Mouse (Mus musculus) forebrain, embryonic 15.5 days (tissue): ENCODE data around the gene Fnd3c2. TPM values are rescaled to one million over a fixed set of nuclear protein-coding genes. Genes with fewer than 3 reads are reported as not detected.
"Not testable (repeated sequence)": the region's sequence is repeated elsewhere in the genome, so short reads cannot be mapped to it uniquely, and the experiment has no call there.

Experiments
- ATAC-seq: fragments of 200-750 bp; cut with Nextera tagmentation; replicated peaks from 2 replicates; pipeline ENCODE4 v1.8.0; 2017; ENCODE audit warnings: mild to moderate bottlenecking, moderate TSS enrichment, moderate library complexity
- H3K27ac ChIP-seq: fragments of 300-500 bp; sonication (generic); replicated peaks from 2 replicates; pipeline ENCODE4 v1.5.1; 2015; ENCODE audit warnings: mild to moderate bottlenecking, inconsistent platforms
- H3K27me3 ChIP-seq: fragments of 300-500 bp; sonication (generic); 2 replicates; pipeline ENCODE4 v1.6.1; 2015; ENCODE audit warnings: inconsistent platforms
- H3K36me3 ChIP-seq: fragments of 300-500 bp; sonication (generic); 2 replicates; pipeline ENCODE4 v1.6.1; 2015; ENCODE audit warnings: mild to moderate bottlenecking, inconsistent platforms
- H3K4me1 ChIP-seq: fragments of 300-500 bp; sonication (generic); 2 replicates; pipeline ENCODE4 v1.6.1; 2015; ENCODE audit warnings: inconsistent platforms
- H3K4me2 ChIP-seq: fragments of 300-500 bp; sonication (generic); replicated peaks from 2 replicates; pipeline ENCODE4 v1.6.1; 2015; ENCODE audit warnings: mild to moderate bottlenecking, inconsistent platforms
- H3K4me3 ChIP-seq: fragments of 300-500 bp; sonication (generic); 2 replicates; pipeline ENCODE4 v1.5.1; 2015; ENCODE audit warnings: mild to moderate bottlenecking, inconsistent platforms
- H3K9ac ChIP-seq: fragments of 300-500 bp; sonication (generic); replicated peaks from 2 replicates; pipeline ENCODE4 v1.6.1; 2015; ENCODE audit warnings: mild to moderate bottlenecking, inconsistent platforms
- H3K9me3 ChIP-seq: fragments of 300-500 bp; sonication (generic); 2 replicates; pipeline ENCODE4 v1.6.1; 2016; ENCODE audit warnings: inconsistent platforms
- WGBS: fragments of 180-500 bp; shearing (Covaris S2); methylation state at CpG from one replicate; pipeline ENCODE4 v1.1.7; 2015; ENCODE audit warnings: mixed read lengths; 5-methylcytosine and 5-hydroxymethylcytosine counted together
- polyA plus RNA-seq: library from polyadenylated mRNA; unstranded; fragments of >200 nt; fragmentation: Nextera tagmentation; extraction: Ambion mirVana; gene quantifications from 2 replicates; pipeline ENCODE4 v1.2.1, GENCODE M21; 2015

The Fnd3c2 gene
- not detected in 2 replicates for polyA plus RNA-seq

DNA sequence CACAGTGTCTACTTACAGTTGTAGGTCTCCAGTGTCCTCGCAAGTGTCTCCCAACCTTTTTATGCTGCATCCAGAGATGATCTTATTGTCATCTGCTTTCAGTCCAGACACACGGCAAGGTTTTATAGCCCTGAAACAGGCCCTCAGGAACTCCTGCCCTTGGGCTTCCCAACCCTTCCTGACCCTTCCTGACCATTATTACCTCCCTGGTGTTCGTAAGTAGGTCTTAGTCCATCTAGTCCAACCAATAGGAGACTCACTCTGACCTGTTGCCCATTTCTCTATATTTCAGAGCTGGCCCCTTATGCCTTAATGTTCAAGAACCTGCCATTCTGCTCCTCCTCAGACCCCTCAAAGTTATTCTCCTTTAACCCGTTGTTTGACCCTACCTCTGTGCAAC is at the start of gene Fnd3c2:
Fnd3c2 (minus strand) TSS at position 101 of the 400 bp plus-strand sequence.
- Histone ChIP-seq H3K4me1 (no peaks in the 10 kb centered on the region), H3K27ac (no peak within 1 kb of the TSS), H3K4me2 (no peak within 1 kb of the TSS), H3K4me3 (no peak within 1 kb of the TSS), H3K27me3 (no peaks in the 10 kb centered on the region), H3K9ac (no peak within 1 kb of the TSS), H3K9me3 (no peaks in the 10 kb centered on the region), H3K36me3 (no peaks in the 10 kb centered on the region)
- 91% methylated on average over 4 of the region's 4 CpGs for WGBS
- ATAC-seq: no peak

DNA sequence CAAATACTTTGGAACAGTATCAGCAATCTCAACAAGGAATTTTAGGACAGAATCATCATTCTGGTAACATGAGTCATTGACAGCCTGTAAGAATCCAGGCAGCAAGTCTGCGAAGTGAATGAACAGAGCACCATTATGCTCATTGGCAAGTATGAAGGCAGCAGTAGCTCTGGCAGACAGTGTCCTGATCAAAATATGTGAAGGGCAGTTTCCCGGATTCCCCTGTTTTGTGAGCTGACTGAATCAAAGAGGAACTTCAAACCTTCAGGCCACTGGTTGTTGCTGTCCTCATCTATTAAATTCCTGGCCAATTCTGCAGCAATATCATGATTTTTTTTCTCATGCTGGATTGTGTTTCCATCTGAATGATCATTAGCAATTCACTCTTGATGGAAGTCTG is 29.3 kb upstream of the Fnd3c2 start:
- Histone ChIP-seq H3K4me2 (no peak overlapping the region), H3K9me3 (no peaks in the 10 kb centered on the region), H3K4me1 (no peaks in the 10 kb centered on the region), H3K4me3 (no peak overlapping the region), H3K9ac (no peak overlapping the region), H3K27me3 (no peaks in the 10 kb centered on the region), H3K36me3 (no peaks in the 10 kb centered on the region), H3K27ac (no peak overlapping the region)
- no peak for ATAC-seq
- 90% methylated on average over 2 of the region's 2 CpGs for WGBS

DNA sequence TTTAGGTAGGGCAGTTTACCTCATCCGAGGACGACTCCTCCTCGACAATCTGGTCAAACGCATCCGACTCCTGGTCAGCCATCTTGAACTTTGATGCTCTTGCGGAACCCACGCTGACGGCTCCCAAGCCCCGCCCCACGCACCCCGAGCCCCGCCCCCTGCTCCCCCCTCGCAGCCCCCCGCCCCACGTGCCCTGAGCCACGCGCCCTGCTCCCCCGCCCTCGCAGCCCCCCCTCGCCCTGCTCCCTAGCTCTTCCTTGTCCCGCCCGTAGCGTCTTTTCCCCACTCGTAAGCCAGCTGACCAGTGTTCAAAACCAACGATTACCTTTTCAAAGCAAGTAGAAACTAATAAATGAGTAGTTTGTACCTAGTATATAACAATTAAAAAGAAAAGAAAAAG is 34.1 kb downstream of the Fnd3c2 start, which contains the start of gene Taf9b:
Taf9b (minus strand) TSS at position 101 of the 400 bp plus-strand sequence.
- peak within 1 kb of the TSS; percentile 37 for H3K4me2 ChIP-seq
- H3K27ac ChIP-seq: peak within 1 kb of the TSS; percentile 92
- H3K9ac ChIP-seq: no peak within 1 kb of the TSS; the same call in 1 of the 2 replicates

DNA sequence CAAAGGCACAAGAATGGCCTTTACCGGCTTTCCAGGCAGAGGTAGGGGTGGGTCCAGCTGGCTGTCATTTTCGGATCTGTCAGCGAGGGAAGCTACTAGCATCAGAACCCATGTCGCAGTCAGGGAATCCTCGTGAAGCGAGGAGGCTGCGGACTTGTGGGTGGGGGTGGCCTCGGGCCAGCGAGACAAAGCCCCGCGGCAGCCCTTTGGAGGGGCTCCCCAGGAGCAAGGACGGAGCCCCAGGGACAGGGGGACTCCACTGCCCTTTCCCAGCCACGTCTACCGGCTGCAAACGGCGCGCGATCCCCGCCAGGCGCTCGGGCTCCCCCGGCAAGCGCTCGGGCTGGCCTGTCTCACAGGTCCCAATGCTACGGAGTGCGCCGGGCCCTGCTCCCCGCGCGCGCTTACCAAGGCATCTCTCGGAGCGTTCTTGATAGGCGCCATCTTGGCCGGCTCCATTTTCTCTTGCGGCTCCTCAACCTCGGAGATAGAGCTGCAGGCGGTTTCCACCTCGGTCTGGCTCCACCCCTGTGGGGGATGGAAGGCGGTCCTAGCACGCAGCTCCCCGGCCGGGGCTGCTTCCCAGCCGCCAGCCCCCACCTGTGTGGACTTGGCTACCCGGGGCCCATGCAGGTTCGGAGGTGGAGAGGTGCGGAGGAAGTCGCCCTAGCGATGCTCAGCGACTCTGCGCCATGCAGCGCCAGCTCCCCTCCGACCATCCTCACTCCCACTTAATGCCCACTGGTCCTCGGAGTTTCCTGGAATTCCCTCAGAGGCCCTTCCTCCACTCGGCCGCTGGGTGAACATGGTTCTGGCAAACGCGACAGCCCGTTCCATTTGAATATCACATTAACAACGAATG is 35.8 kb downstream of the Fnd3c2 start:
- 24% methylated on average over 52 of the region's 60 CpGs for WGBS
- ATAC-seq: peak; percentile 95
- H3K4me3 ChIP-seq: peak overlapping the region; percentile 60

More for the DNA sequence above, 34.1 kb downstream of the Fnd3c2 start, which contains the start of gene Taf9b:
- 87% methylated on average over 25 of the region's 25 CpGs for WGBS
- Histone ChIP-seq H3K36me3 (no peaks in the 10 kb centered on the region), H3K27me3 (no peaks in the 10 kb centered on the region), H3K4me3 (peak within 1 kb of the TSS; percentile 60), H3K9me3 (no peaks in the 10 kb centered on the region), H3K4me1 (no peaks in the 10 kb centered on the region)
- ATAC-seq: no peak

DNA sequence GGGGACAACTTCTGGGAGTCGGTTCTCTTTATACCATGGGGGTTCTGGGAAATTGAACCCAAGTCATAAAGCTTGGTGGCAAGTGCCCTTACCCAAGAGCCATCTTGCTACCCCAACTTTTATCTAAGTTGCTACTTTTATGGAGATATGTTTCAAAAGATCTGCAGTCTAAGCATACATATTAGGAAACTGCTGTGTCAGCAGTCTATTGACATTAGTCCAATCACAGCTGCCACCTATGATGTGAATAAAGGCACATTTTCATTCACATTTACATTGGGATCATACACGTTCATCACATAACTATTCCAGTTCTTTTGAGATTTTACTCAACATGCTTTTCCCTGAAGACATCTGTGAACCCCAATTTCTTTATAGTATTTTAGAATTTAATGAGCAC is 46.1 kb downstream of the Fnd3c2 start:
- H3K27me3 ChIP-seq: no peaks in the 10 kb centered on the region
- H3K36me3 ChIP-seq: peaks cover 5% of the 10 kb centered on the region; the same call in 1 of the 2 replicates
- H3K9ac ChIP-seq: no peak overlapping the region
- H3K4me3 ChIP-seq: no peak overlapping the region
- H3K4me1 ChIP-seq: no peaks in the 10 kb centered on the region
- no peak overlapping the region for H3K4me2 ChIP-seq
- H3K9me3 ChIP-seq: no peaks in the 10 kb centered on the region
- H3K27ac ChIP-seq: no peak overlapping the region
- WGBS: 81% methylated on average over 2 of the region's 2 CpGs
- ATAC-seq: no peak

More for the DNA sequence above, 35.8 kb downstream of the Fnd3c2 start:
- peak overlapping the region; percentile 87 for H3K9ac ChIP-seq
- peak overlapping the region; percentile 37 for H3K4me2 ChIP-seq
- H3K27ac ChIP-seq: peak overlapping the region; percentile 92
- no peaks in the 10 kb centered on the region for H3K27me3 ChIP-seq
- no peaks in the 10 kb centered on the region for H3K9me3 ChIP-seq
- no peaks in the 10 kb centered on the region for H3K4me1 ChIP-seq
- no peaks in the 10 kb centered on the region for H3K36me3 ChIP-seq

DNA sequence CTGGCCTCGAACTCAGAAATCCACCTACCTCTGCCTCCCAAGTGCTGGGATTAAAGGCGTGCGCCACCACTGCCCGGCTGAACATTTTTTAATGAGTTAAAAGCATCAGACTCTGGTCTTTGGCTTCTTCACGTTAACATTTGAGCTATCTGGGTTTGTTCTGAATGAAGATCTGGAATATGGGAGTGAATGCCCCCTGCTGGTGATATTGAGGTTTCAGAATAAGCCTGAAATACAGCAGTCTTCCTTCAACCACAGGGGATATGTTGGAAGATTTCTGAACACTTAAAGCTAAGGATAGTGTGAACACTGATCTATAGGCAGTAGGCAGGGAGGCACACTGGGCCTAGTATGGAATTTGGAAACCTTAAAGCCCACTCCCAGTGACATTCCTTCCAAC is 56.3 kb downstream of the Fnd3c2 start:
- Histone ChIP-seq H3K27me3 (no peaks in the 10 kb centered on the region), H3K36me3 (peaks cover 41% of the 10 kb centered on the region), H3K4me3 (no peak overlapping the region), H3K9ac (no peak overlapping the region), H3K4me1 (no peaks in the 10 kb centered on the region), H3K27ac (no peak overlapping the region), H3K4me2 (no peak overlapping the region), H3K9me3 (no peaks in the 10 kb centered on the region)
- 79% methylated on average over 5 of the region's 5 CpGs for WGBS
- no peak for ATAC-seq

DNA sequence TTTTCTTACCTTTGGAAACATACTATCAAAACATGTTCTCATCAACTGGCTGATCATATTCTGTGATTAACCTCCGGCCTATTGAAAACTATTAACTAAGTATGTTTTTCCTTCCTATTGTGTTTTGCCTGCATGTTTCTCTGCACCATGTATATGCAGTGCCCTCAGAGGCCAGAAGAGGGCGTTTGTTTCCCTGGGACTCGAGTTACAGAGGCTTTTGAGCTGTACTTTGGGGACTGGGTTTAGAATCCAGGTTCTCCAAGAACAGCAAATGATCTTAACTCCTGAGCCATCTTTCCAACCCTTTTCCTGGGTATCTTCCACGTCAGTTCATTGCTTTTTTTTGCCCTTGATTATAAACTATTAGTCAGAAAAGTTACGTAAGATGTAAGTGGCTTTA is 57.9 kb downstream of the Fnd3c2 start:
- peaks cover 35% of the 10 kb centered on the region for H3K36me3 ChIP-seq
- H3K4me2 ChIP-seq: no peak overlapping the region
- H3K4me1 ChIP-seq: no peaks in the 10 kb centered on the region
- 63% methylated on average over 5 of the region's 5 CpGs for WGBS
- H3K9ac ChIP-seq: no peak overlapping the region
- H3K27me3 ChIP-seq: no peaks in the 10 kb centered on the region
- no peak overlapping the region for H3K27ac ChIP-seq
- no peaks in the 10 kb centered on the region for H3K9me3 ChIP-seq
- no peak overlapping the region for H3K4me3 ChIP-seq
- no peak for ATAC-seq

DNA sequence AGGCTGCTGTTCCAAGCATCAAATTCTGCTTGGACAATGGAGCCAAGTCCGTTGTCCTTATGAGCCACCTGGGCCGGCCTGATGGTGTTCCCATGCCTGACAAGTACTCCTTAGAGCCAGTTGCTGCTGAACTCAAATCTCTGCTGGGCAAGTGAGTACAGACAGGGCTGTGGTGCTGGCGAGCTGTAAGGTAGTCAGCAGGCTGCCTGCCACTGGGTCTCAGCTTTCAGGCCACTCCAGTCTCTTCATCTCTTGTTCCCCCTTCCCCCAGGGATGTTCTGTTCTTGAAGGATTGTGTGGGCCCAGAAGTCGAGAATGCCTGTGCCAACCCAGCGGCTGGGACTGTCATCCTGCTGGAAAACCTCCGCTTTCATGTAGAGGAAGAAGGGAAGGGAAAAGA is 60.8 kb downstream of the Fnd3c2 start:
- H3K36me3 ChIP-seq: peaks cover 23% of the 10 kb centered on the region
- H3K4me3 ChIP-seq, H3K9ac ChIP-seq, H3K9me3 ChIP-seq, H3K4me2 ChIP-seq, H3K27ac ChIP-seq, H3K27me3 ChIP-seq, ATAC-seq: not testable (repeated sequence)
- H3K4me1 ChIP-seq: peaks cover 10% of the 10 kb centered on the region
- WGBS: 90% methylated on average over 6 of the region's 6 CpGs

DNA sequence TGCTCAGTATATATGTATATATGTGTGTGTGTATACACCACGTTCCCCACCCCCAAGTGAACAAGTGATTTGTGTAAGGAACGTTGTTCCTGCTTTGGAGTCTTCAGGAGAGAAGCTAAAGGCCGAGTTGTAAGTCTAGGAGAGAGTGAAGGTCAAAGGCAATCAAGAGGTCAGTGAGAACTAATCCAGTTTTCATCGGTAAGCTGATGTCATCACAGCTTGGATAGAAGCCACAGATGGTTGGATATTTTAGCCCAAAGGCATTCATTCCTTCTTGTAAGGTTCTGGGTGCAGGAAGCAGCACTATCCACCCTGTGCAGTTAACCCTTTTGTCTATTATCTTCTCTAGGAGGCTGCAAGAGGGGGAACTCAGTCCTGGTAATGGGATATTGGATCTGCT is 65.1 kb downstream of the Fnd3c2 start:
- Histone ChIP-seq H3K4me3 (no peak overlapping the region), H3K4me2 (no peak overlapping the region)
- WGBS: 39% methylated on average over 4 of the region's 4 CpGs

DNA sequence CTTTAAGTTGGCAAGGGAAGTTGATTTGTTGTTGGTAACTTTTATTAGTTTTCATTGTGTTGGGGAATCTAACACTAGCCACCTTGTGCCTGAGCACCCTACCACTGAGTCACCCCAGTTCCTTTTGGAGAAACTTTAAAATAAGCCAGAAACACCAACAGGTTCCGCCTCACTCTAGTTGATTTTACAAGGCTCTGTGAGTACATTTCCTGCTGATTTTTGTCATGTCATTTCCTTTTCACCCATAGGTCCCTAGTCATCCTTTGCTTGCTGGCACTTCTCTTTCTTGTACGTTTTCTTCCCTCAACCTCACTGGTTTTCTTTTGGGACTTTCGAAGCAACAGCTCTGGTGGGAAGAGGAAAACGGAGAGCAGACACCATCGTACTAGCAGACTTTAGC is 65.8 kb downstream of the Fnd3c2 start:
- peaks cover 32% of the 10 kb centered on the region for H3K4me1 ChIP-seq
- H3K9ac ChIP-seq: no peak overlapping the region
- peak overlapping the region; percentile 53 for H3K4me3 ChIP-seq
- no peak overlapping the region for H3K27ac ChIP-seq
- H3K36me3 ChIP-seq: no peaks in the 10 kb centered on the region
- no peak for ATAC-seq
- H3K27me3 ChIP-seq: no peaks in the 10 kb centered on the region
- no peaks in the 10 kb centered on the region for H3K9me3 ChIP-seq
- 46% methylated on average over 5 of the region's 5 CpGs for WGBS
- peak overlapping the region; percentile 66 for H3K4me2 ChIP-seq

More for the DNA sequence above, 65.1 kb downstream of the Fnd3c2 start:
- Histone ChIP-seq H3K27me3 (no peaks in the 10 kb centered on the region), H3K36me3 (peaks cover 3% of the 10 kb centered on the region; the same call in 1 of the 2 replicates), H3K4me1 (peaks cover 32% of the 10 kb centered on the region), H3K9me3 (no peaks in the 10 kb centered on the region), H3K9ac (no peak overlapping the region), H3K27ac (no peak overlapping the region)
- ATAC-seq: no peak

DNA sequence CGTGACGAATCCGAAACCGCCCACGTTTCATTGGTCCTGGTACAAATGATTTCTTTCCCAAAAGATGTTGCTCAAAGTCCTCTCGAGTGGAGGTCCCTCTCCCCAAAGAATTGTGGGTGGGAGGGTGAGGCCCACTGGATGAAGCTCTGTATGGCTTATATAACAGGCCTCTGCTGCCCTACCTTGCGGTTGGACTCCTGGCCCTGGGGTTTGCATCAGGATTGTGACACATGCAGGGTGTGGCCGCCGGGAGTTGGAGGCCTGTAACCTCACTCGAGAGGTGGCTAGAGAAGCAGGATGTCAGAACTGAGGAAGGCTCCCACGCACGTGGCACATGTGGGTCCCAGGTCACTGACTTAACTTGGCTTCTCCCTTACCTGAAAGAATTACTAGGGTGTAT is 67.4 kb downstream of the Fnd3c2 start:
- no peak for ATAC-seq

DNA sequence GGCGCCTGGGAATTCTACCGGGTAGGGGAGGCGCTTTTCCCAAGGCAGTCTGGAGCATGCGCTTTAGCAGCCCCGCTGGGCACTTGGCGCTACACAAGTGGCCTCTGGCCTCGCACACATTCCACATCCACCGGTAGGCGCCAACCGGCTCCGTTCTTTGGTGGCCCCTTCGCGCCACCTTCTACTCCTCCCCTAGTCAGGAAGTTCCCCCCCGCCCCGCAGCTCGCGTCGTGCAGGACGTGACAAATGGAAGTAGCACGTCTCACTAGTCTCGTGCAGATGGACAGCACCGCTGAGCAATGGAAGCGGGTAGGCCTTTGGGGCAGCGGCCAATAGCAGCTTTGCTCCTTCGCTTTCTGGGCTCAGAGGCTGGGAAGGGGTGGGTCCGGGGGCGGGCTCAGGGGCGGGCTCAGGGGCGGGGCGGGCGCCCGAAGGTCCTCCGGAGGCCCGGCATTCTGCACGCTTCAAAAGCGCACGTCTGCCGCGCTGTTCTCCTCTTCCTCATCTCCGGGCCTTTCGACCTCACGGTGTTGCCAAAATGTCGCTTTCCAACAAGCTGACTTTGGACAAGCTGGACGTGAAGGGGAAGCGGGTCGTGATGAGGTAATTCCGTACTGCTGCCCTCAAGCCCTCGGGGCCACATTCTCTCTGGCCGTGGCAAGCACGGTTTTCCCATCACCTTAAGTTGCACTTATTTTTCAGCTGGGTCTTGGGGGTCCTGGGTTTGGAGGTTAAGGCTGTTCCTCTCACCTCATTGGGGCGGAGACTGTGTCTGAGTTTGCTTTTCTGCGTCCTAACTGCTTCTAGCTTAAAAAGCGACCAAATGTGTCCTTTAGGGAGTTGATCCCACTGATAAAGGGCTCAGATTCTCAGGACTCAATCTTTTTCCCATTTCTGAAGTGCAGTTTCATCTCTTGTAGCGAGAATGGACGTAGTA is 68.2 kb downstream of the Fnd3c2 start, which contains the start of gene Pgk1:
Pgk1 (plus strand) TSS at position 388 of the 937 bp plus-strand sequence.
- Histone ChIP-seq H3K27ac (peak within 1 kb of the TSS; percentile 93), H3K9me3 (no peaks in the 10 kb centered on the region), H3K4me3 (peak within 1 kb of the TSS; percentile 53), H3K4me1 (peaks cover 32% of the 10 kb centered on the region), H3K9ac (peak within 1 kb of the TSS; percentile 53), H3K27me3 (no peaks in the 10 kb centered on the region), H3K4me2 (peak within 1 kb of the TSS; percentile 66), H3K36me3 (no peaks in the 10 kb centered on the region)
- ATAC-seq: peak; percentile 98
- WGBS: 23% methylated on average over 43 of the region's 55 CpGs

More for the DNA sequence above, 67.4 kb downstream of the Fnd3c2 start:
- H3K27me3 ChIP-seq: no peaks in the 10 kb centered on the region
- 15% methylated on average over 12 of the region's 12 CpGs for WGBS
- peak overlapping the region; percentile 66 for H3K4me2 ChIP-seq
- H3K36me3 ChIP-seq: no peaks in the 10 kb centered on the region
- peak overlapping the region; percentile 53 for H3K4me3 ChIP-seq
- H3K4me1 ChIP-seq: peaks cover 32% of the 10 kb centered on the region
- H3K9me3 ChIP-seq: no peaks in the 10 kb centered on the region
- peak overlapping the region; percentile 53 for H3K9ac ChIP-seq
- H3K27ac ChIP-seq: peak overlapping the region; percentile 63
